In the genomic region with DNA sequence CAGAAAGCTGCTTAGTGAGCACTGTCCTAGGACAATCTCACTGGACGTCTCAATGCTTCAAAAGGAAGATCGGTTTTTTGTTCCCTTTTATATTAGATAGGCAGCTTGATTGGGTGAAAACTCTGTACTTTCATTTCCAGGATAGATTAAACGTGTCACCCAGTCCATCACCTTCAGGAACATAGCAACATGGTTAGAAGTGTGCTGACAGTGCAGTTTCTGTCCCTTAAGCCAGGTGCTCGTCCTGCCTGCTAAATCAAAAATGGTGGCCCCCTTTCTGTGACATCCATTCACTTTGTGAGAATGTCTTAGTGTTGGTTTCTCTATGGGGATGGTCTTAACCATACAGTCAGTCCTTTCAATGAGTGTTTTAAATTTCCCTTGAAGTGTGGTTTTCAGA, we compare ENCODE assay signal across 17 mouse cellular contexts.
DNase-seq lines count a peak whose midpoint lies in the region; ATAC-seq and TF ChIP-seq lines count a peak whose summit lies in the region.
"Had no signal": no experiment of that assay in that cellular context is flagged by ENCODE, and none has a peak within 500 bp of the region (broad histone marks: within the 10 kb centered on the region; RNA-seq: fewer than 3 reads in every experiment).

No protein-coding gene starts in this region.

- ATAC-seq in hindbrain, embryonic 14.5 days (ENCODE audit: low FRiP score), result no peak
- no peak for ATAC-seq in hindbrain, embryonic 13.5 days (ENCODE audit: low FRiP score)
- no peak for ATAC-seq in midbrain, embryonic 13.5 days
- no peak for ATAC-seq in midbrain, embryonic 11.5 days (ENCODE audit: low FRiP score)
- ATAC-seq in midbrain, postnatal 0 days (ENCODE audit: low FRiP score), result no peak
- ATAC-seq: intestine, embryonic 15.5 days had no signal

- 62% methylated on average over 4 of the region's 4 CpGs for WGBS in hindbrain, embryonic 14.5 days
- 68% methylated on average over 4 of the region's 4 CpGs for WGBS in hindbrain, embryonic 13.5 days
- WGBS in midbrain, embryonic 13.5 days, result 69% methylated on average over 4 of the region's 4 CpGs
- WGBS in midbrain, embryonic 11.5 days, result 70% methylated on average over 4 of the region's 4 CpGs
- WGBS in midbrain, postnatal 0 days, result 45% methylated on average over 4 of the region's 4 CpGs

- peaks cover 7% of the 10 kb centered on the region; the same call in 1 of the 2 replicates for H3K9me3 ChIP-seq in hindbrain, embryonic 14.5 days (ENCODE audit: control insufficient read depth, low read length)
- H3K9me3 ChIP-seq in hindbrain, embryonic 13.5 days, result peaks cover 8% of the 10 kb centered on the region
- H3K9me3 ChIP-seq in midbrain, embryonic 13.5 days, result peaks cover 4% of the 10 kb centered on the region; the same call in 1 of the 2 replicates
- peaks cover 3% of the 10 kb centered on the region; the same call in 1 of the 2 replicates for H3K9me3 ChIP-seq in midbrain, embryonic 11.5 days (ENCODE audit: control insufficient read depth, low read length)
- H3K9me3 ChIP-seq in midbrain, postnatal 0 days (ENCODE audit: low read length), result peaks cover 4% of the 10 kb centered on the region; the same call in 1 of the 2 replicates
- H3K9me3 ChIP-seq: intestine, embryonic 15.5 days had no signal

- H3K4me1 ChIP-seq in hindbrain, embryonic 14.5 days (replicated peaks; ENCODE audit: control insufficient read depth, insufficient read depth, low read length), result peaks cover 9% of the 10 kb centered on the region; the same call in 1 of the 2 replicates
- peaks cover 14% of the 10 kb centered on the region for H3K4me1 ChIP-seq in hindbrain, embryonic 13.5 days (replicated peaks)
- peaks cover 19% of the 10 kb centered on the region for H3K4me1 ChIP-seq in midbrain, embryonic 13.5 days (replicated peaks)
- H3K4me1 ChIP-seq in midbrain, embryonic 11.5 days (ENCODE audit: control insufficient read depth, insufficient read depth, low read length), result peaks cover 4% of the 10 kb centered on the region; the same call in 1 of the 2 replicates
- H3K4me1 ChIP-seq in midbrain, postnatal 0 days (ENCODE audit: insufficient read depth, low read length), result 0 out of 2 replicates have a peak, but pooled peaks cover 3% of the 10 kb centered on the region

- H3K27ac ChIP-seq in hindbrain, embryonic 14.5 days, result peak overlapping the region; percentile 55; the same call in 1 of the 2 replicates
- no peak overlapping the region for H3K27ac ChIP-seq in hindbrain, embryonic 13.5 days
- 0 out of 2 replicates have a peak overlapping the region, but pooled peaks have one; percentile 7 for H3K27ac ChIP-seq in midbrain, embryonic 13.5 days
- no peak overlapping the region for H3K27ac ChIP-seq in midbrain, embryonic 11.5 days (ENCODE audit: low read depth, low read length)
- H3K27ac ChIP-seq in midbrain, postnatal 0 days (ENCODE audit: low read depth, low read length), result peak overlapping the region; percentile 58
- H3K27ac ChIP-seq: embryonic facial prominence, embryonic 13.5 days; gastrocnemius, adult 2 months; intestine, embryonic 15.5 days had no signal

- no peak overlapping the region for H3K9ac ChIP-seq in hindbrain, embryonic 14.5 days
- no peak overlapping the region for H3K9ac ChIP-seq in hindbrain, embryonic 13.5 days
- no peak overlapping the region for H3K9ac ChIP-seq in midbrain, embryonic 13.5 days (replicated peaks)
- H3K9ac ChIP-seq in midbrain, embryonic 11.5 days (ENCODE audit: low read length), result no peak overlapping the region
- no peak overlapping the region for H3K9ac ChIP-seq in midbrain, postnatal 0 days (replicated peaks; ENCODE audit: low read length, poor library complexity, severe bottlenecking)
- H3K9ac ChIP-seq: embryonic facial prominence, embryonic 13.5 days; heart, embryonic 12.5 days; intestine, embryonic 15.5 days had no signal

- no peak for TF ChIP-seq POLR2A in brain, embryonic 14.5 days (IDR thresholded peaks at IDR 0.05; ENCODE audit: borderline replicate concordance, extremely low read depth, insufficient read depth, insufficient read length, poor library complexity, severe bottlenecking)

- H3K27me3 ChIP-seq in hindbrain, embryonic 14.5 days (ENCODE audit: control insufficient read depth, insufficient read depth, low read length), result no peaks in the 10 kb centered on the region
- no peaks in the 10 kb centered on the region for H3K27me3 ChIP-seq in hindbrain, embryonic 13.5 days
- no peaks in the 10 kb centered on the region for H3K27me3 ChIP-seq in midbrain, embryonic 13.5 days
- H3K27me3 ChIP-seq in midbrain, embryonic 11.5 days (ENCODE audit: control insufficient read depth, insufficient read depth, low read length), result no peaks in the 10 kb centered on the region; the same call in 1 of the 2 replicates
- H3K27me3 ChIP-seq in midbrain, postnatal 0 days (ENCODE audit: insufficient read depth, low read length), result no peaks in the 10 kb centered on the region
- H3K27me3 ChIP-seq: embryonic facial prominence, embryonic 13.5 days; heart, embryonic 12.5 days; intestine, embryonic 15.5 days had no signal

- H3K4me3 ChIP-seq in hindbrain, embryonic 14.5 days (replicated peaks; ENCODE audit: low read length), result no peak overlapping the region
- no peak overlapping the region for H3K4me3 ChIP-seq in hindbrain, embryonic 13.5 days
- H3K4me3 ChIP-seq in midbrain, embryonic 13.5 days (replicated peaks), result no peak overlapping the region
- H3K4me3 ChIP-seq in midbrain, embryonic 11.5 days (ENCODE audit: low read depth, low read length), result no peak overlapping the region
- no peak overlapping the region for H3K4me3 ChIP-seq in midbrain, postnatal 0 days (ENCODE audit: low read depth, low read length)
- H3K4me3 ChIP-seq: embryonic facial prominence, embryonic 13.5 days; gastrocnemius, adult 2 months; heart, embryonic 12.5 days; intestine, embryonic 15.5 days had no signal

- no peak for DNase-seq in hindbrain, embryonic 14.5 days (ENCODE audit: low spot score)
- no peak for DNase-seq in midbrain, embryonic 11.5 days (ENCODE audit: low spot score, missing footprints)
- peak; percentile 12 for DNase-seq in brain, embryonic 14.5 days (ENCODE audit: low read depth)
- no peak for DNase-seq in midbrain, postnatal 0 days (ENCODE audit: low spot score)
- no peak for DNase-seq in lung, postnatal 14 days
- DNase-seq: adrenal gland, postnatal 10 days; cerebellum, adult 11-12 months; cerebellum, adult 9-10 months; cerebellum, postnatal 25 days; gastrocnemius, postnatal 25 days; kidney, adult 18-20 months had no signal

- TF ChIP-seq CTCF in brain, embryonic 14.5 days (IDR thresholded peaks at IDR 0.05; ENCODE audit: borderline replicate concordance, extremely low read depth, insufficient read depth, insufficient read length), result no peak
- TF ChIP-seq CTCF in midbrain, postnatal 0 days (IDR thresholded peaks at IDR 0.05), result no peak

- H3K4me2 ChIP-seq in hindbrain, embryonic 14.5 days (replicated peaks), result no peak overlapping the region
- H3K4me2 ChIP-seq in hindbrain, embryonic 13.5 days, result no peak overlapping the region
- H3K4me2 ChIP-seq in midbrain, embryonic 13.5 days (replicated peaks), result no peak overlapping the region
- H3K4me2 ChIP-seq in midbrain, embryonic 11.5 days, result no peak overlapping the region
- H3K4me2 ChIP-seq in midbrain, postnatal 0 days (ENCODE audit: low read depth, low read length, poor library complexity, severe bottlenecking), result no peak overlapping the region
- H3K4me2 ChIP-seq: embryonic facial prominence, embryonic 13.5 days; heart, embryonic 12.5 days; intestine, embryonic 15.5 days had no signal

- no peaks in the 10 kb centered on the region for H3K36me3 ChIP-seq in hindbrain, embryonic 14.5 days (replicated peaks; ENCODE audit: control insufficient read depth, insufficient read depth)
- H3K36me3 ChIP-seq in hindbrain, embryonic 13.5 days, result no peaks in the 10 kb centered on the region
- no peaks in the 10 kb centered on the region for H3K36me3 ChIP-seq in midbrain, embryonic 13.5 days
- H3K36me3 ChIP-seq in midbrain, embryonic 11.5 days (ENCODE audit: control insufficient read depth, insufficient read depth, low read length), result no peaks in the 10 kb centered on the region
- H3K36me3 ChIP-seq in midbrain, postnatal 0 days (ENCODE audit: insufficient read depth, low read length), result no peaks in the 10 kb centered on the region
- H3K36me3 ChIP-seq: embryonic facial prominence, embryonic 13.5 days; heart, embryonic 12.5 days; intestine, embryonic 15.5 days had no signal

Comparison
In these comparisons a context has a peak if more than half of its experiments do, and no peak if none do; other contexts are left out.
1. H3K27ac ChIP-seq: peak in hindbrain, embryonic 14.5 days (single experiment), midbrain, embryonic 13.5 days (single experiment) and midbrain, postnatal 0 days (single experiment); none in hindbrain, embryonic 13.5 days (single experiment) and midbrain, embryonic 11.5 days (single experiment).